Mouse (Mus musculus) hindbrain, embryonic 15.5 days (tissue): ENCODE data around the gene Pbx4. TPM values are rescaled to one million over a fixed set of nuclear protein-coding genes. Genes with fewer than 3 reads are reported as not detected.

Experiments
- ATAC-seq: fragments of 200-750 bp; cut with Nextera tagmentation; 2 replicates; pipeline ENCODE4 v1.8.0; 2017; ENCODE audit warnings: low read depth, moderate number of reproducible peaks, moderate TSS enrichment; ENCODE audit not compliant: low FRiP score
- H3K27ac ChIP-seq: fragments of 300-500 bp; sonication (generic); replicated peaks from 2 replicates; pipeline ENCODE4 v1.5.1; 2015; ENCODE audit warnings: mild to moderate bottlenecking, inconsistent platforms
- H3K27me3 ChIP-seq: fragments of 300-500 bp; sonication (generic); 2 replicates; pipeline ENCODE4 v1.6.1; 2015; ENCODE audit warnings: control low read depth, inconsistent platforms
- H3K36me3 ChIP-seq: fragments of 300-500 bp; sonication (generic); 2 replicates; pipeline ENCODE4 v1.6.1; 2015; ENCODE audit warnings: control low read depth, inconsistent platforms
- H3K4me1 ChIP-seq: fragments of 300-500 bp; sonication (generic); replicated peaks from 2 replicates; pipeline ENCODE4 v1.6.1; 2015; ENCODE audit warnings: control low read depth, inconsistent platforms
- H3K4me2 ChIP-seq: fragments of 300-500 bp; sonication (generic); 2 replicates; pipeline ENCODE4 v1.6.1; 2015; ENCODE audit warnings: moderate library complexity, mild to moderate bottlenecking, inconsistent platforms
- H3K4me3 ChIP-seq: fragments of 300-500 bp; sonication (generic); 2 replicates; pipeline ENCODE4 v1.5.1; 2015; ENCODE audit warnings: mild to moderate bottlenecking, inconsistent platforms
- H3K9ac ChIP-seq: fragments of 300-500 bp; sonication (generic); 2 replicates; pipeline ENCODE4 v1.6.1; 2015; ENCODE audit warnings: inconsistent platforms
- H3K9me3 ChIP-seq: fragments of 300-500 bp; sonication (generic); 2 replicates; pipeline ENCODE4 v1.6.1; 2016; ENCODE audit warnings: control low read depth, inconsistent platforms
- WGBS: fragments of 180-500 bp; shearing (Covaris S2); methylation state at CpG from one replicate; pipeline ENCODE4 v1.1.7; 2015; 5-methylcytosine and 5-hydroxymethylcytosine counted together
- polyA plus RNA-seq: library from polyadenylated mRNA; unstranded; fragments of >200 nt; fragmentation: Nextera tagmentation; extraction: Ambion mirVana; gene quantifications from 2 replicates; pipeline ENCODE4 v1.2.1, GENCODE M21; 2015

Pbx4 gene
- polyA plus RNA-seq, 1 experiment from 2014 or later, result 59.4 TPM

DNA sequence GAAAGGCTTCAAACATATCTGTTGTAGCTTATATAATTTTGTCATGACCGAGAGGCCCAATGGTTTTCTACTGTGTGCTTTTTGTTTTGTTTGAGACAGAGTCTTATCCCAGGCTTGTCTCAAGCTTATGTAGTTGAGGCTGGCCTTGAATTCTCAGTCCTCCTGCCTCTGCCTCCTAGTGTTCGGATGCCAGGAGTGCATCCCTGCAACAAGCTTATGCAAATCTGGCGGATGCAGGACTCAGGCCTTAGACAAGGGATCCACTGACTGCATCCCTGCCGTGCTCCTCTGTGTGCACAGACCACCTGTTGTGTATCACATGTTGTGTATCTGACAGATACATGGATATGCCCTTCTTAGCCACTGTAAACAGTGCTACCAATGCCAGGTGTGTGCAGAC lies 28.5 kb downstream of the Pbx4 start:
- peaks cover 9% of the 10 kb centered on the region; the same call in 1 of the 2 replicates for H3K36me3 ChIP-seq
- H3K9ac ChIP-seq, result no peak overlapping the region
- H3K27me3 ChIP-seq, result no peaks in the 10 kb centered on the region
- ATAC-seq, result no peak
- H3K4me1 ChIP-seq, result no peaks in the 10 kb centered on the region
- H3K9me3 ChIP-seq, result no peaks in the 10 kb centered on the region
- WGBS, result 63% methylated on average over 4 of the region's 4 CpGs
- H3K4me2 ChIP-seq, result no peak overlapping the region
- no peak overlapping the region for H3K27ac ChIP-seq
- no peak overlapping the region for H3K4me3 ChIP-seq

GRCm38 (mm10) chr8:69861251-69861650 lies 29.0 kb downstream of the Pbx4 start:
- no peak for ATAC-seq
- Histone ChIP-seq H3K36me3 (peaks cover 9% of the 10 kb centered on the region; the same call in 1 of the 2 replicates), H3K9ac (no peak overlapping the region), H3K27ac (no peak overlapping the region), H3K4me2 (no peak overlapping the region), H3K4me3 (no peak overlapping the region), H3K9me3 (no peaks in the 10 kb centered on the region), H3K27me3 (no peaks in the 10 kb centered on the region), H3K4me1 (no peaks in the 10 kb centered on the region)
- WGBS, result 75% methylated on average over 2 of the region's 2 CpGs

GRCm38 (mm10) chr8:69863387-69864020 lies 31.2 kb downstream of the Pbx4 start:
- H3K9me3 ChIP-seq, result no peaks in the 10 kb centered on the region
- H3K36me3 ChIP-seq, result peaks cover 9% of the 10 kb centered on the region; the same call in 1 of the 2 replicates

DNA sequence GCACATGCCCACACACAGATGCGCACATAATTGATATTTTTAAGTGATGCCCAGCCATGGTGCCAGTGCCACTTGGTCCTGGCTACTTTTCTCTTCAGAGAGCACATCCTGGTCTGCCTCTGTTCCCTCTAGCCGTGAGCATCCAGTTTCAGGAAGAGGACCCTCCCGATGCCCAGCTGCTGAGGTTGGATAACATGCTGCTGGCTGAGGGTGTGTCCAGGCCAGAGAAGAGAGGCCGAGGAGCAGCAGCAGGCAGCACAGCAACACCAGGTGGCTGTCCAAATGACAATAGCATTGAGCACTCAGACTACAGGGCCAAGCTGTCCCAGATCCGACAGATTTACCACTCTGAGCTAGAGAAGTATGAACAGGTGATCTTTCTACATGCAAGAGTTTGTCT lies 31.9 kb downstream of the Pbx4 start:
- Histone ChIP-seq H3K9ac (no peak overlapping the region), H3K36me3 (peaks cover 9% of the 10 kb centered on the region; the same call in 1 of the 2 replicates), H3K4me1 (no peaks in the 10 kb centered on the region), H3K4me2 (no peak overlapping the region), H3K4me3 (no peak overlapping the region), H3K27me3 (no peaks in the 10 kb centered on the region), H3K27ac (no peak overlapping the region), H3K9me3 (no peaks in the 10 kb centered on the region)
- WGBS, result 80% methylated on average over 5 of the region's 5 CpGs
- no peak for ATAC-seq

More at GRCm38 (mm10) chr8:69863387-69864020, 31.2 kb downstream of the Pbx4 start:
- ATAC-seq, result no peak
- H3K4me3 ChIP-seq, result no peak overlapping the region
- H3K9ac ChIP-seq, result no peak overlapping the region
- no peaks in the 10 kb centered on the region for H3K4me1 ChIP-seq
- H3K27me3 ChIP-seq, result no peaks in the 10 kb centered on the region
- no peak overlapping the region for H3K4me2 ChIP-seq
- H3K27ac ChIP-seq, result no peak overlapping the region
- WGBS, result 92% methylated on average over 5 of the region's 5 CpGs

GRCm38 (mm10) chr8:69867696-69868326 lies 35.5 kb downstream of the Pbx4 start:
- H3K4me3 ChIP-seq, result no peak overlapping the region
- no peak overlapping the region for H3K27ac ChIP-seq
- 80% methylated on average over 5 of the region's 5 CpGs for WGBS
- H3K4me2 ChIP-seq, result no peak overlapping the region
- no peaks in the 10 kb centered on the region for H3K27me3 ChIP-seq
- no peak overlapping the region for H3K9ac ChIP-seq
- no peaks in the 10 kb centered on the region for H3K4me1 ChIP-seq
- ATAC-seq, result no peak
- H3K36me3 ChIP-seq, result no peaks in the 10 kb centered on the region
- no peaks in the 10 kb centered on the region for H3K9me3 ChIP-seq

- ATAC-seq, result no peak
- Histone ChIP-seq H3K27ac (no peak overlapping the region), H3K4me2 (no peak overlapping the region), H3K9ac (no peak overlapping the region), H3K27me3 (no peaks in the 10 kb centered on the region), H3K9me3 (no peaks in the 10 kb centered on the region), H3K36me3 (no peaks in the 10 kb centered on the region), H3K4me3 (no peak overlapping the region), H3K4me1 (no peaks in the 10 kb centered on the region)
- WGBS, result 90% methylated on average over 11 of the region's 11 CpGs
Measured at GRCm38 (mm10) chr8:69870003-69870765, 37.9 kb downstream of the Pbx4 start.

DNA sequence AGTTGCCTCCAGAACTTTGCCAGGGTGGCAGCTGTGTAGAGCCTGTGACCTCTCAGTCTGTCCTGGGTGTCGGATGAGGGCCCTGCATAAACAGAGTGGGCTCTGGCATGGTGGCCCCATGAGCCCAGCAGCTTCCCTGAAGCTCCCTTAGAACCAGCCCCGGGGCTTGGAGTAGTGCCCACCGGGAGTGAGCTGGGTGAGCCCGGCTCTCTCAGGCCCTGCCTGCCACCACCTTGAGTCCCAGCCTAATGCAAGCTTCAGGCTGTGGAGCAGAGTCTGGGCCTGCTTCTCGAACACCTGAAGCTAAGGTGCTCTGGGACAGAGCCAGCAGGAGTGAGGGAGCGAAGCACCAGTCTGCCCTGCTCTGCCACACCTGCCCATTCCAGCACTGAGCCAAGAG lies 38.6 kb downstream of the Pbx4 start:
- WGBS, result 95% methylated on average over 4 of the region's 6 CpGs
- ATAC-seq, result no peak
- Histone ChIP-seq H3K9ac (no peak overlapping the region), H3K9me3 (no peaks in the 10 kb centered on the region), H3K4me2 (no peak overlapping the region), H3K27ac (no peak overlapping the region), H3K27me3 (no peaks in the 10 kb centered on the region), H3K4me3 (no peak overlapping the region), H3K36me3 (no peaks in the 10 kb centered on the region), H3K4me1 (no peaks in the 10 kb centered on the region)

- 14% methylated on average over 9 of the region's 9 CpGs for WGBS
Measured at GRCm38 (mm10) chr8:69874155-69874554, 41.9 kb downstream of the Pbx4 start.

GRCm38 (mm10) chr8:69874654-69875053 lies 42.4 kb downstream of the Pbx4 start:
- no peak overlapping the region for H3K4me2 ChIP-seq
- no peak overlapping the region for H3K9ac ChIP-seq
- H3K27me3 ChIP-seq, result peaks cover 7% of the 10 kb centered on the region
- no peaks in the 10 kb centered on the region for H3K4me1 ChIP-seq
- no peak overlapping the region for H3K4me3 ChIP-seq
- no peak overlapping the region for H3K27ac ChIP-seq
- ATAC-seq, result no peak
- WGBS, result 89% methylated on average over 13 of the region's 13 CpGs
- H3K9me3 ChIP-seq, result no peaks in the 10 kb centered on the region
- no peaks in the 10 kb centered on the region for H3K36me3 ChIP-seq

More at GRCm38 (mm10) chr8:69874155-69874554, 41.9 kb downstream of the Pbx4 start:
- H3K27me3 ChIP-seq, result peaks cover 2% of the 10 kb centered on the region
- H3K4me3 ChIP-seq, result no peak overlapping the region
- H3K4me1 ChIP-seq, result no peaks in the 10 kb centered on the region
- no peaks in the 10 kb centered on the region for H3K9me3 ChIP-seq
- H3K9ac ChIP-seq, result no peak overlapping the region
- no peaks in the 10 kb centered on the region for H3K36me3 ChIP-seq
- no peak overlapping the region for H3K4me2 ChIP-seq
- ATAC-seq, result no peak
- no peak overlapping the region for H3K27ac ChIP-seq

DNA sequence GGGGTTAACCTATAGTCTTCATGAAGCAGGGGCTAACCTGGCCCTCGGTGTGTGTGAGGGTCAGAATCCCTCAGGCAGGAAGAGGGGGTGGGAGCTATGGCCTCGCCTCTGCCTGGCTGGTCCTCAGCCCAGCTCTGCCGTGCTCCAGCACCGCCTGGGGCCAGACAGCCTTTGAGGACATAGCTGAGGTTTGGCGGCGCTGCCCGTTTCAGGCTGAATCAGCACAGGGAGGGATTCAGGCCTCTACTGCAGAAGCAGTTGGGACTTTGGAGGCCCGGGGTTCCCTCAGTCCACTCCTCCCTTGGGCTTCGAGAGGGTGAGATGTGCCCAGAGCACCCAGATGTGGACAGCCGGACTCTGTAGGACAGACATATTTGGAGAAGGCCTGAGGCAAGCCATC lies 43.8 kb downstream of the Pbx4 start:
- H3K4me3 ChIP-seq, result no peak overlapping the region
- no peaks in the 10 kb centered on the region for H3K36me3 ChIP-seq
- WGBS, result 56% methylated on average over 10 of the region's 10 CpGs
- H3K4me2 ChIP-seq, result no peak overlapping the region
- ATAC-seq, result no peak
- H3K9ac ChIP-seq, result no peak overlapping the region
- H3K9me3 ChIP-seq, result no peaks in the 10 kb centered on the region
- H3K4me1 ChIP-seq, result peaks cover 5% of the 10 kb centered on the region
- no peak overlapping the region for H3K27ac ChIP-seq
- peaks cover 22% of the 10 kb centered on the region for H3K27me3 ChIP-seq

DNA sequence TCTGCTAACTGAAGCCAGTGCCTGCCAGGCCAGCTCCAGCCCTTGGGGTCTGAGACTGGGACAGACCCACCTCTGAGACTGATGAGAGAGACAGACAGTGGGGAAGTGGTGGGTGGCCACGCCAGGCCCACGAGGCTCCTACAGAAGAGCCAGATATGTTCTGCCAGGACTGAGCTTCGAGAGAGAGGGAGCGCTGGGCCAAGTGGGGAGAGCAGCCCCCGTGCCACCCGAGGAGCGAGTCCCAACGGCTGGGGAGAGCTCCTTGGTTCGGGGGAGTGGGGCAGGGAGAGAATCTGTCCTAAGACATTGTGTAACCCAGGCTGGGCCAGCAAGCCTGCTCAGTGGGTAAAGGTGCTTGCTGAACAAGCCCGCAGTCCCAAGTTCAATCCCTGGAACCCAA lies 44.7 kb downstream of the Pbx4 start:
- no peaks in the 10 kb centered on the region for H3K9me3 ChIP-seq
- 86% methylated on average over 10 of the region's 10 CpGs for WGBS
- H3K27me3 ChIP-seq, result peaks cover 30% of the 10 kb centered on the region

GRCm38 (mm10) chr8:69877396-69877795 lies 45.1 kb downstream of the Pbx4 start:
- WGBS, result 82% methylated on average over 4 of the region's 4 CpGs

More for the DNA sequence above, 44.7 kb downstream of the Pbx4 start:
- Histone ChIP-seq H3K4me1 (peaks cover 14% of the 10 kb centered on the region), H3K36me3 (no peaks in the 10 kb centered on the region), H3K9ac (no peak overlapping the region), H3K4me3 (no peak overlapping the region), H3K27ac (no peak overlapping the region), H3K4me2 (no peak overlapping the region)
- ATAC-seq, result no peak

More at GRCm38 (mm10) chr8:69877396-69877795, 45.1 kb downstream of the Pbx4 start:
- H3K4me1 ChIP-seq, result peaks cover 18% of the 10 kb centered on the region
- H3K27me3 ChIP-seq, result peaks cover 35% of the 10 kb centered on the region
- H3K36me3 ChIP-seq, result no peaks in the 10 kb centered on the region
- H3K4me3 ChIP-seq, result no peak overlapping the region
- no peak overlapping the region for H3K4me2 ChIP-seq
- H3K27ac ChIP-seq, result no peak overlapping the region
- ATAC-seq, result no peak
- no peaks in the 10 kb centered on the region for H3K9me3 ChIP-seq
- no peak overlapping the region for H3K9ac ChIP-seq
